Mouse (Mus musculus) layer of hippocampus, postnatal 36 days (tissue): ENCODE measurements around the gene Lcn3. TPM values are rescaled to one million over a fixed set of nuclear protein-coding genes. Genes with fewer than 3 reads are reported as not detected.

Experiments
- total RNA-seq, 2 experiments: library from RNA; stranded (reverse); gene quantifications; 2 replicates each; pipeline ENCODE4 v1.2.3; 2021

Lcn3 gene
- total RNA-seq, 2 experiments from 2014 or later, result not detected

Other genes starting within 250 kb of the Lcn3 start
- gene Traf2, start 218.6 kb upstream of the Lcn3 start, total RNA-seq, result 10 to 100 TPM; 11.9 to 12.6 TPM
- 100 to 1,000 TPM; 200 to 212 TPM for gene Edf1, start 207.7 kb upstream of the Lcn3 start, total RNA-seq
- gene Mamdc4, start 190.7 kb upstream of the Lcn3 start, total RNA-seq, result 1 to 10 TPM; 3.1 to 3.2 TPM
- gene Phpt1, start 190.3 kb upstream of the Lcn3 start, total RNA-seq, result 10 to 100 TPM; 62.5 to 68.3 TPM
- gene Ajm1, start 183.8 kb upstream of the Lcn3 start, total RNA-seq, result 100 to 1,000 TPM in 1 of 2 experiments, 10 to 100 TPM in 1; 96.4 to 117 TPM
- gene Rabl6, start 157.0 kb upstream of the Lcn3 start, total RNA-seq, result 100 to 1,000 TPM; 142 to 155 TPM
- gene Ccdc183, start 147.9 kb upstream of the Lcn3 start, total RNA-seq, result not detected
- 10 to 100 TPM; 13.1 to 16.6 TPM for gene Tmem141, start 143.6 kb upstream of the Lcn3 start, total RNA-seq
- under 1 TPM; 0.32 to 0.43 TPM for gene Fcna, start 137.5 kb upstream of the Lcn3 start, total RNA-seq
- not detected for gene Lcn8, start 112.4 kb upstream of the Lcn3 start, total RNA-seq
- gene Lcn5, start 107.6 kb upstream of the Lcn3 start, total RNA-seq, result not detected
- gene Lcn6, start 88.8 kb upstream of the Lcn3 start, total RNA-seq, result not detected
- gene Lcn10, start 82.8 kb upstream of the Lcn3 start, total RNA-seq, result not detected
- gene Obp2a, start 65.5 kb upstream of the Lcn3 start, total RNA-seq, result not detected
- gene Bmyc, start 58.8 kb upstream of the Lcn3 start, total RNA-seq, result 10 to 100 TPM; 82.1 to 87.9 TPM
- under 1 TPM in 1 of 2 experiments, not detected in 1; 0.85 TPM for gene Obp2b, start 28.6 kb upstream of the Lcn3 start, total RNA-seq
- gene Lcn11, start 11.4 kb downstream of the Lcn3 start, total RNA-seq, result not detected
- gene Gm13539, start 16.7 kb downstream of the Lcn3 start, total RNA-seq, result not detected
- gene Glt6d1, start 50.3 kb downstream of the Lcn3 start, total RNA-seq, result not detected
- not detected for gene Lcn9, start 57.6 kb downstream of the Lcn3 start, total RNA-seq
- gene Sohlh1, start 81.7 kb downstream of the Lcn3 start, total RNA-seq, result not detected
- gene Kcnt1, start 98.2 kb downstream of the Lcn3 start, total RNA-seq, result 10 to 100 TPM; 29.7 to 45.1 TPM
- gene Camsap1, start 217.7 kb downstream of the Lcn3 start, total RNA-seq, result 100 to 1,000 TPM; 123 to 135 TPM